Mouse (Mus musculus) heart, adult 2 months (tissue): ENCODE results near the gene BC067074.

ENCODE experiments used
- CTCF ChIP-seq: fragments of 200-600 bp; IDR thresholded peaks from 2 replicates; pipeline ENCODE4 v1.8.1; 2022; ENCODE audit warnings: antibody characterized with exemption, mild to moderate bottlenecking, moderate library complexity
- EP300 ChIP-seq: fragments of 200-500 bp; IDR thresholded peaks from 2 replicates; pipeline ENCODE4 v1.6.1; 2011; ENCODE audit warnings: low read depth, low read length, control low read depth; ENCODE audit not compliant: insufficient read depth
- POLR2A ChIP-seq: fragments of 200-500 bp; IDR thresholded peaks from 2 replicates; pipeline ENCODE4 v1.6.1; 2011; ENCODE audit warnings: mild to moderate bottlenecking, low read depth, low read length, control low read depth; ENCODE audit not compliant: insufficient read depth

DNA sequence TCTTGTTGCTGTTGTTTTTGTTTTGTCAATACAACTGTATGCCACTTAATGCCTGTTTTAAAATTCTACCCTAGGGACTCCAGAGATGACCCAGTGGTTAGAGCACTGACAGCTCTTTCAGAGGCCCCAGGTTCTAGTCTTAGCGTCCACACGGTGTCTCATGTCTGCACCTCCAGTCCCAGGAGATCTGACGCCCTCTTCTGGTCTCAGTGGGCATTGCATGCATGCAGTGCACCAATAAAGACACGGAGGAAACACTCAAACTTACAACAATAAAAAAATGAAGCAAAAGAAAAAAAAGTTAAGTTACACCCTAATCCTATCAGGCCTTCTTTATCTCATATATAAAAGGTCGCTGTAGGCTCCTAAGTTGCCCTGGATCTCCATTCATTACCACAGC, 35.8 kb upstream of the BC067074 start:
- TF ChIP-seq POLR2A (no peak), CTCF (peak; percentile 58), EP300 (no peak)
